Mouse (Mus musculus): ENCODE data around the gene Cd47. TPM values are rescaled to one million over a fixed set of nuclear protein-coding genes. Genes with fewer than 3 reads are reported as not detected.

Cd47 gene
- polyA plus RNA-seq, 1 experiment from 2014 or later: 93.0 TPM

GRCm38 (mm10) chr16:49781556-49782156 lies 18.7 kb upstream of the Cd47 start:
- H3K4me1 ChIP-seq (ENCODE audit: control insufficient read depth, insufficient read depth, low read length): no peaks in the 10 kb centered on the region
- H3K36me3 ChIP-seq (ENCODE audit: control insufficient read depth, insufficient read depth): no peaks in the 10 kb centered on the region
- H3K4me2 ChIP-seq (ENCODE audit: low read depth, low read length): no peak overlapping the region
- 69% methylated on average over 5 of the region's 5 CpGs for WGBS
- no peaks in the 10 kb centered on the region for H3K9me3 ChIP-seq (replicated peaks; ENCODE audit: control insufficient read depth, low read length)
- no peaks in the 10 kb centered on the region for H3K27me3 ChIP-seq (ENCODE audit: control insufficient read depth, insufficient read depth, low read length)
- no peak overlapping the region for H3K4me3 ChIP-seq (ENCODE audit: low read length)
- no peak overlapping the region for H3K27ac ChIP-seq (ENCODE audit: low read length)
- ATAC-seq (replicated peaks; ENCODE audit: extremely low read depth, insufficient read depth, low FRiP score): 0 out of 2 replicates have a peak, but pooled peaks have one; percentile 28
- H3K9ac ChIP-seq (ENCODE audit: low read length): no peak overlapping the region

GRCm38 (mm10) chr16:49783369-49783768 lies 17.0 kb upstream of the Cd47 start:
- ATAC-seq (replicated peaks; ENCODE audit: extremely low read depth, insufficient read depth, low FRiP score): no peak
- H3K27me3 ChIP-seq (ENCODE audit: control insufficient read depth, insufficient read depth, low read length): no peaks in the 10 kb centered on the region
- H3K4me1 ChIP-seq (ENCODE audit: control insufficient read depth, insufficient read depth, low read length): no peaks in the 10 kb centered on the region
- H3K27ac ChIP-seq (ENCODE audit: low read length): no peak overlapping the region
- no peak overlapping the region for H3K4me3 ChIP-seq (ENCODE audit: low read length)
- no peak overlapping the region for H3K9ac ChIP-seq (ENCODE audit: low read length)
- H3K36me3 ChIP-seq (ENCODE audit: control insufficient read depth, insufficient read depth): no peaks in the 10 kb centered on the region
- H3K9me3 ChIP-seq (replicated peaks; ENCODE audit: control insufficient read depth, low read length): no peaks in the 10 kb centered on the region
- H3K4me2 ChIP-seq (ENCODE audit: low read depth, low read length): no peak overlapping the region

GRCm38 (mm10) chr16:49786116-49786515 lies 14.2 kb upstream of the Cd47 start:
- Histone ChIP-seq H3K9ac (ENCODE audit: low read length) (no peak overlapping the region), H3K4me2 (ENCODE audit: low read depth, low read length) (no peak overlapping the region), H3K27me3 (ENCODE audit: control insufficient read depth, insufficient read depth, low read length) (no peaks in the 10 kb centered on the region), H3K4me3 (ENCODE audit: low read length) (no peak overlapping the region), H3K27ac (ENCODE audit: low read length) (no peak overlapping the region), H3K4me1 (ENCODE audit: control insufficient read depth, insufficient read depth, low read length) (no peaks in the 10 kb centered on the region), H3K9me3 (replicated peaks; ENCODE audit: control insufficient read depth, low read length) (no peaks in the 10 kb centered on the region), H3K36me3 (ENCODE audit: control insufficient read depth, insufficient read depth) (no peaks in the 10 kb centered on the region)
- ATAC-seq (replicated peaks; ENCODE audit: extremely low read depth, insufficient read depth, low FRiP score): no peak
- 81% methylated on average over 6 of the region's 6 CpGs for WGBS

GRCm38 (mm10) chr16:49787714-49788113 lies 12.6 kb upstream of the Cd47 start:
- 83% methylated on average over 5 of the region's 5 CpGs for WGBS
- Histone ChIP-seq H3K4me1 (ENCODE audit: control insufficient read depth, insufficient read depth, low read length) (peaks cover 8% of the 10 kb centered on the region), H3K27ac (ENCODE audit: low read length) (no peak overlapping the region), H3K27me3 (ENCODE audit: control insufficient read depth, insufficient read depth, low read length) (no peaks in the 10 kb centered on the region), H3K9ac (ENCODE audit: low read length) (no peak overlapping the region), H3K9me3 (replicated peaks; ENCODE audit: control insufficient read depth, low read length) (no peaks in the 10 kb centered on the region), H3K4me3 (ENCODE audit: low read length) (no peak overlapping the region), H3K36me3 (ENCODE audit: control insufficient read depth, insufficient read depth) (no peaks in the 10 kb centered on the region), H3K4me2 (ENCODE audit: low read depth, low read length) (no peak overlapping the region)
- no peak for ATAC-seq (replicated peaks; ENCODE audit: extremely low read depth, insufficient read depth, low FRiP score)

- ATAC-seq (replicated peaks; ENCODE audit: extremely low read depth, insufficient read depth, low FRiP score): peak; percentile 58; the same call in 1 of the 2 replicates
Measured at GRCm38 (mm10) chr16:49790575-49791465, 9.5 kb upstream of the Cd47 start.

GRCm38 (mm10) chr16:49792446-49792878 lies 7.9 kb upstream of the Cd47 start:
- H3K4me2 ChIP-seq (ENCODE audit: low read depth, low read length): peak overlapping the region; percentile 52
- no peaks in the 10 kb centered on the region for H3K27me3 ChIP-seq (ENCODE audit: control insufficient read depth, insufficient read depth, low read length)
- H3K9me3 ChIP-seq (replicated peaks; ENCODE audit: control insufficient read depth, low read length): no peaks in the 10 kb centered on the region
- 10% methylated on average over 9 of the region's 9 CpGs for WGBS
- peak overlapping the region; percentile 51 for H3K9ac ChIP-seq (ENCODE audit: low read length)
- ATAC-seq (replicated peaks; ENCODE audit: extremely low read depth, insufficient read depth, low FRiP score): peak; percentile 81
- peaks cover 13% of the 10 kb centered on the region for H3K4me1 ChIP-seq (ENCODE audit: control insufficient read depth, insufficient read depth, low read length)
- peak overlapping the region; percentile 25 for H3K4me3 ChIP-seq (ENCODE audit: low read length)
- no peaks in the 10 kb centered on the region for H3K36me3 ChIP-seq (ENCODE audit: control insufficient read depth, insufficient read depth)
- H3K27ac ChIP-seq (ENCODE audit: low read length): peak overlapping the region; percentile 81

More at GRCm38 (mm10) chr16:49790575-49791465, 9.5 kb upstream of the Cd47 start:
- H3K4me2 ChIP-seq (ENCODE audit: low read depth, low read length): no peak overlapping the region
- 78% methylated on average over 9 of the region's 9 CpGs for WGBS
- H3K36me3 ChIP-seq (ENCODE audit: control insufficient read depth, insufficient read depth): no peaks in the 10 kb centered on the region
- H3K4me3 ChIP-seq (ENCODE audit: low read length): no peak overlapping the region
- H3K9me3 ChIP-seq (replicated peaks; ENCODE audit: control insufficient read depth, low read length): no peaks in the 10 kb centered on the region
- no peaks in the 10 kb centered on the region for H3K27me3 ChIP-seq (ENCODE audit: control insufficient read depth, insufficient read depth, low read length)
- H3K4me1 ChIP-seq (ENCODE audit: control insufficient read depth, insufficient read depth, low read length): peaks cover 13% of the 10 kb centered on the region
- no peak overlapping the region for H3K9ac ChIP-seq (ENCODE audit: low read length)
- H3K27ac ChIP-seq (ENCODE audit: low read length): peak overlapping the region; percentile 50; the same call in 1 of the 2 replicates

GRCm38 (mm10) chr16:49793596-49793995 lies 6.7 kb upstream of the Cd47 start:
- Histone ChIP-seq H3K9me3 (replicated peaks; ENCODE audit: control insufficient read depth, low read length) (no peaks in the 10 kb centered on the region), H3K36me3 (ENCODE audit: control insufficient read depth, insufficient read depth) (no peaks in the 10 kb centered on the region), H3K9ac (ENCODE audit: low read length) (no peak overlapping the region), H3K4me2 (ENCODE audit: low read depth, low read length) (no peak overlapping the region), H3K4me3 (ENCODE audit: low read length) (no peak overlapping the region), H3K27me3 (ENCODE audit: control insufficient read depth, insufficient read depth, low read length) (no peaks in the 10 kb centered on the region), H3K27ac (ENCODE audit: low read length) (no peak overlapping the region), H3K4me1 (ENCODE audit: control insufficient read depth, insufficient read depth, low read length) (peaks cover 13% of the 10 kb centered on the region)
- WGBS: 87% methylated on average over 9 of the region's 9 CpGs
- no peak for ATAC-seq (replicated peaks; ENCODE audit: extremely low read depth, insufficient read depth, low FRiP score)

GRCm38 (mm10) chr16:49796271-49796670 lies 4.1 kb upstream of the Cd47 start:
- Histone ChIP-seq H3K4me3 (ENCODE audit: low read length) (no peak overlapping the region), H3K4me1 (ENCODE audit: control insufficient read depth, insufficient read depth, low read length) (peaks cover 16% of the 10 kb centered on the region), H3K36me3 (ENCODE audit: control insufficient read depth, insufficient read depth) (no peaks in the 10 kb centered on the region), H3K27me3 (ENCODE audit: control insufficient read depth, insufficient read depth, low read length) (no peaks in the 10 kb centered on the region), H3K27ac (ENCODE audit: low read length) (no peak overlapping the region), H3K9ac (ENCODE audit: low read length) (no peak overlapping the region), H3K4me2 (ENCODE audit: low read depth, low read length) (no peak overlapping the region), H3K9me3 (replicated peaks; ENCODE audit: control insufficient read depth, low read length) (no peaks in the 10 kb centered on the region)
- 76% methylated on average over 2 of the region's 2 CpGs for WGBS
- ATAC-seq (replicated peaks; ENCODE audit: extremely low read depth, insufficient read depth, low FRiP score): no peak

GRCm38 (mm10) chr16:49796954-49797353 lies 3.4 kb upstream of the Cd47 start:
- Histone ChIP-seq H3K4me3 (ENCODE audit: low read length) (no peak overlapping the region), H3K27me3 (ENCODE audit: control insufficient read depth, insufficient read depth, low read length) (no peaks in the 10 kb centered on the region), H3K4me2 (ENCODE audit: low read depth, low read length) (no peak overlapping the region), H3K27ac (ENCODE audit: low read length) (no peak overlapping the region), H3K4me1 (ENCODE audit: control insufficient read depth, insufficient read depth, low read length) (peaks cover 15% of the 10 kb centered on the region), H3K9me3 (replicated peaks; ENCODE audit: control insufficient read depth, low read length) (no peaks in the 10 kb centered on the region), H3K9ac (ENCODE audit: low read length) (no peak overlapping the region), H3K36me3 (ENCODE audit: control insufficient read depth, insufficient read depth) (no peaks in the 10 kb centered on the region)
- 74% methylated on average over 2 of the region's 2 CpGs for WGBS
- ATAC-seq (replicated peaks; ENCODE audit: extremely low read depth, insufficient read depth, low FRiP score): no peak

Measured in heart, embryonic 16.5 days (tissue).